Mouse (Mus musculus): ENCODE measurements around the gene Zfp651. TPM values are rescaled to one million over a fixed set of nuclear protein-coding genes. Genes with fewer than 3 reads are reported as not detected.

The Zfp651 gene
- polyA plus RNA-seq, 1 experiment, result 0.38 TPM

DNA sequence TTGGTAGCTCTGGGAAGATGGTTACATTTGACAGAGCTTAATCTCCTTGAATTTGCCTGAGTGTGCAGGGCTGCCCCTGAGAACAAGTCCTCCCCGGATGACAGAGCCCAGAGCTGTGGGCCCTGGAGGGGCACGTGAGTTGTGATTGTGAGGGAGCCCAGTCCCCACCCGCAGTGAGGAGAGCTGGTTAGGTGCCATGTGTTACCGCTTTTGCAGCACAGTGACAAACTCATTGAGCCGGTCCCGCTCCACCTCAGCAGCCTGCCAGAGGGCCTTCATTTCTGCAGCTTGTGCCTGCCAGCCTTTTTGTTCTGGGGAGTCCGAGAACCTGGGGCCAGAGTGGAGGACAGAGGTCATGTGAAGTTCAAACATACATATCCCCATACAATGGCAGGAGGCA is 48.8 kb downstream of the Zfp651 start:
- Histone ChIP-seq H3K4me3 (ENCODE audit: insufficient read depth, low read length) (no peak overlapping the region), H3K27ac (ENCODE audit: insufficient read depth, low read depth, low read length) (no peak overlapping the region)
- TF ChIP-seq CTCF (IDR thresholded peaks at IDR 0.05; ENCODE audit: low read depth, low read length), result no peak
- no peak for TF ChIP-seq POLR2A (IDR thresholded peaks at IDR 0.05; ENCODE audit: borderline replicate concordance, low read depth, low read length)

DNA sequence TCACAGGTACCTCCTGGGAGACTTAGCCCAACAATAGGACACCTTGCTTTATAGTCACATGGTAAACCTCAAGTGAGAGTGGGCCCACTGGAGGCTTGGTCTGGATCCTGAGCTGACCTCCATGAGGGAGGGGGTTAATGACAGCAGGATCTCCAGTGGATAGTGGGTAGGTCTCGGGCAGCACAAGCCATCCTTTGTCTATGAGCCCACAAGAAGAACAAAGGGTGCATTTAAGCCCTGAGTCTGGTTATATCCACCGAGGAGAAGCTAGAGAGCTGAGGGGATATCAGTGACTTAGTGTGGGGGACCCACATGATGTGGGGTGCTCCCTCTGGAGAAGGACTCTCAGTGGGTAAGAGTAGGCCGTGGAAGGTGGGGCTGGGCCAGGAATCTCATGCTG is 49.4 kb downstream of the Zfp651 start:
- Histone ChIP-seq H3K27ac (ENCODE audit: insufficient read depth, low read depth, low read length) (no peak overlapping the region), H3K4me1 (ENCODE audit: control insufficient read depth, insufficient read depth, low read length) (no peaks in the 10 kb centered on the region), H3K4me3 (ENCODE audit: insufficient read depth, low read length) (no peak overlapping the region)
- TF ChIP-seq POLR2A (IDR thresholded peaks at IDR 0.05; ENCODE audit: borderline replicate concordance, low read depth, low read length) (no peak), CTCF (IDR thresholded peaks at IDR 0.05; ENCODE audit: low read depth, low read length) (no peak)

More for the DNA sequence above, 48.8 kb downstream of the Zfp651 start:
- H3K4me1 ChIP-seq (ENCODE audit: control insufficient read depth, insufficient read depth, low read length), result no peaks in the 10 kb centered on the region

DNA sequence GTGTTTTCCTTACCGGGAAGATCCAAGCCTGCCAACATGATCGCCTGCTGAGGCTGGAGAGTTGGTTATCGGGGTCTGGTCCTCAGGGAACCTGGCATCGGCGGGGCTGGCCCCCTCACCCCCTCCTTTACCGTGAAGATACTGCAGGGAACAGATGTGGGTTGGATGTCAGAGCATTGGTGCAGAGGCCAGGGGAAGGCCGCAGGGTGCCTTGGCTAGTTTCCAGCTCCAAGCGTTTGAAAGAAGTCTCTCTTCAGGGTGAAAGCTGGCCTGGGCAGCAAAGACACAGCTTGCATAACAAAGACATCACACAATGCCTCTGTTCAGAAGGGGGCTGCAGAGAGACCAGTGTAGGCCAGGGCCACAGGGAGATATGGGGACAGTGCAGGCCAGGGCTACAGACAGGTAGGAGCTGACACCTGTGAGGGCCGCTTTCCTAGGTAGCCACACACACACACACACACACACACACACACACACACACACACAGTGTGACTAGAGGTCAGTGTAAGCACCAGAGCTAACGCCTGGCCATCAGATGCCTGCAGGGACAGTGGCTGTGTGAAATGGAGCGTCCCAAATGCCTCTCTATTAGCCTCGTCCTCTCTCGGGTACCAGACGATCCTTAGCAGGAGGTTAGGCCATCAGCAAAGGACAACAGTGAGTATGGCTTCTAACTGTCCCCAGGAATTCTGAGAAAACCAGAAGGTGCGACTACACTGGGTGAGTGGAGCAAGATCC is 51.1 kb downstream of the Zfp651 start:
- Histone ChIP-seq H3K4me3 (ENCODE audit: insufficient read depth, low read length) (no peak overlapping the region), H3K27ac (ENCODE audit: insufficient read depth, low read depth, low read length) (no peak overlapping the region), H3K4me1 (ENCODE audit: control insufficient read depth, insufficient read depth, low read length) (no peaks in the 10 kb centered on the region)
- TF ChIP-seq POLR2A (IDR thresholded peaks at IDR 0.05; ENCODE audit: borderline replicate concordance, low read depth, low read length), result no peak
- TF ChIP-seq CTCF (IDR thresholded peaks at IDR 0.05; ENCODE audit: low read depth, low read length), result no peak

DNA sequence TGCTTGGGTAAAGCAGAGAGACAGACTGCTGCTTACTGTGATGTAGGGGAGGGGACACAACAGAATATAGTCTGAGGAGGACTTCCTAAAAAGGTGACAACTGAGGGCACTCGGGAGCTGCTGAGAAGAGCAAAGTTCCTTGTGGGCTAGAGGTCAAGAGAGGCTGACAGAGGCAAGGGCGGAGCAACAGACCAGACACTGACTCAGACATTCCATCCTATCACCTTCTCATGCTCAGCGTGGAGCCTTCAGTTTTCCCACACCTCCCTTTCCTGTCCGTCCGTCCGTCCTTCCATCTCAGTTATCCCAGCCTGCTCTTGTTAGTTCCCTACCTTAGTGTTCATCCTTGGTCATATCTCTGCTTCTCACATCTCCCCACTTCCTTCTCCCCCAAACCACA is 56.1 kb downstream of the Zfp651 start:
- H3K4me1 ChIP-seq (ENCODE audit: control insufficient read depth, insufficient read depth, low read length), result no peaks in the 10 kb centered on the region
- no peak overlapping the region for H3K27ac ChIP-seq (ENCODE audit: insufficient read depth, low read depth, low read length)
- TF ChIP-seq POLR2A (IDR thresholded peaks at IDR 0.05; ENCODE audit: borderline replicate concordance, low read depth, low read length), result no peak
- TF ChIP-seq CTCF (IDR thresholded peaks at IDR 0.05; ENCODE audit: low read depth, low read length), result no peak
- no peak overlapping the region for H3K4me3 ChIP-seq (ENCODE audit: insufficient read depth, low read length)

DNA sequence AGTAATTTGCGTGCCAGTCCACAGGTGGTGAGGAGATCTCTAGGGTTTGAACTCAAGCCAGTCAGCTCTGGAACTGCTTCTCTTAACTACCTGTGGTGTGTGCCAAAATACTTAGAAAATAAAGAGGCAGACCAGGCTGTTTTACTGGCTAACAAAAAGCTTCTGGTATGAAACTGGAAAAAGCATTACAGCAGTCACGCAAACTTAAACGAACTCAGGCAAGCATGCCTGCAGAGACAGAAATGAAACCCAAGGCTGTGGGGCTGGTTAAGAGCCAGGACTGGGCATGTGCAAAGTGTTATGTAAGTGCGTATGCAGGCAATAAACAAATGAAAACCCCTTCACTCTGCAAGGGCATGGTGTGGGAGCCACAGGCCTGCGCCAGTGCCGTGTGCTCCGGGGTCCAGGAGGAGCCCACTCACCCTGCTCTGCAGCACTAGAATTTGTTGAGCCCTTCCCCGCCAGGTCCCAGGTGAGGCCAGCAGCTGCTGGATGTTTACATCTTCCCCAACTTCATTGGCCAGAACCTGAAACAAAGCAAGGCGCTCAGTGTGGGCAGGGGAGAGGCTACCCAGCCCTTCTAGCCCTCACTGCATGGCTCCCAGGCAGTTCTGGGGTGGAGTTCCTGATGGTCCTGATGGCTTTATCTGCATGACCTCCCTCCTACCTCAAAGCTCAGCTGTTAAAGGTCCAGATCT is 60.1 kb downstream of the Zfp651 start:
- Histone ChIP-seq H3K4me1 (ENCODE audit: control insufficient read depth, insufficient read depth, low read length) (no peaks in the 10 kb centered on the region), H3K4me3 (ENCODE audit: insufficient read depth, low read length) (no peak overlapping the region), H3K27ac (ENCODE audit: insufficient read depth, low read depth, low read length) (no peak overlapping the region)
- TF ChIP-seq CTCF (IDR thresholded peaks at IDR 0.05; ENCODE audit: low read depth, low read length), result no peak
- TF ChIP-seq POLR2A (IDR thresholded peaks at IDR 0.05; ENCODE audit: borderline replicate concordance, low read depth, low read length), result no peak

DNA sequence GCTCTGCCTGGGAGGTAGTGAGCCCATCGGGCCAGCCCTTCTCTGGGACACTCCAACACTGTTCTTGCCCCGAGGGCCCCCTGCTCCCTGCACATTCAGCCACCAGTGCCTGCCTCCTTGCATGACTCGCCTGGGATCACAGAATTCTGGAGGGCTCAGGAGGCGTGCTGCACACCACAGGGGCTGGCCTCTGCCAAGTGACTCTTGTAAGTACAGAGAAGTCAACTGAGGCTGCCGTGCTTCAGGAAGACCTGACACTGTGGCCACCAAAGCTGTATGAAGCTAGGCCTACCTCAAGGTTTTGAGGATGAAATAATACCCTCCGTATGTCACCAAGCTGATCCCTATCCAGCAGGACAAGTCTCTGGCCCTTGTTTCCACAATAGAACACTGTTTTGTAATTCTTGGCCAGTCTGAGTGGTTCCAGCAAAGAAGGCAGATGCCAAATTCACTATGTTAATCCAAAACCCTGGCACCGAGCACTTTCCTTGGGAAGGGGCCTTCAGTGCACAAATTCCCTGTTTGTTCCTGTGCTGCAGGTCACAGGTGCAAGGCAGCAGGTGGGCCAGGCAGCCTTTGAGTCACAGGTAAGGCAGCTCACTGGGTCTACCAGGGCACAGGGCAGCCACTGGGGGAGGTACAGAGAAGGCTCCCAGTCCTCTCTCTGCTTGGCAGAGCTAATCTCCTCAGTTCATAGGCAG is 60.8 kb downstream of the Zfp651 start:
- Histone ChIP-seq H3K27ac (ENCODE audit: insufficient read depth, low read depth, low read length) (no peak overlapping the region), H3K4me3 (ENCODE audit: insufficient read depth, low read length) (no peak overlapping the region), H3K4me1 (ENCODE audit: control insufficient read depth, insufficient read depth, low read length) (no peaks in the 10 kb centered on the region)
- TF ChIP-seq CTCF (IDR thresholded peaks at IDR 0.05; ENCODE audit: low read depth, low read length), result no peak
- TF ChIP-seq POLR2A (IDR thresholded peaks at IDR 0.05; ENCODE audit: borderline replicate concordance, low read depth, low read length), result no peak

DNA sequence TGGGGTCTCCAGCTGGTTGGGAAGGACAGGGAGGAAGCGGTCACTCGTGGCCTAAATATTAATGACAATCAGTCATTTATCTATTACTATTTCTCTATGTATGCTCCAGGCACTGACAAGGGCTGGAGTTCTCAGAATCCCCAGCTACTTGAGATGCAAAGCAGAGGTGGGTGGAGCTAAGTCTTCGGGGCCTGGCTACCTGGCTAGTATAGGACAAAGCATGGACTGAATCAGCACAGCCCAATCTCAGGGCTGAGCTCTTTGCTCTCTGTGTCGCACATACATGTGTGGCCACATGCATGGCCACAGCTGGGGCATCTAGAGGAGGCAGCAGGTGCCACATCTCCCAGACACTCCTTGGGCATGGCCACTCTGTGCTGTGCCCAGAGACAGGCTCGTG is 61.6 kb downstream of the Zfp651 start:
- Histone ChIP-seq H3K27ac (ENCODE audit: insufficient read depth, low read depth, low read length) (no peak overlapping the region), H3K4me3 (ENCODE audit: insufficient read depth, low read length) (no peak overlapping the region), H3K4me1 (ENCODE audit: control insufficient read depth, insufficient read depth, low read length) (no peaks in the 10 kb centered on the region)
- TF ChIP-seq POLR2A (IDR thresholded peaks at IDR 0.05; ENCODE audit: borderline replicate concordance, low read depth, low read length) (no peak), CTCF (IDR thresholded peaks at IDR 0.05; ENCODE audit: low read depth, low read length) (no peak)

Other genes starting within 250 kb of the Zfp651 start
- 11.5 and 11.8 TPM in 2 replicates for gene Lyzl4, start 117.2 kb upstream of the Zfp651 start, polyA plus RNA-seq (2012; ENCODE audit: insufficient read depth, insufficient read length, missing spikeins)
- gene Vipr1, start 116.6 kb upstream of the Zfp651 start, polyA plus RNA-seq (2012; ENCODE audit: insufficient read depth, insufficient read length, missing spikeins), result 4.1 and 4.8 TPM in 2 replicates
- gene Sec22c, start 53.8 kb upstream of the Zfp651 start, polyA plus RNA-seq (2012; ENCODE audit: insufficient read depth, insufficient read length, missing spikeins), result 9.3 and 14.2 TPM in 2 replicates
- 27.5 and 34.0 TPM in 2 replicates for gene Ss18l2, start 49.0 kb upstream of the Zfp651 start, polyA plus RNA-seq (2012; ENCODE audit: insufficient read depth, insufficient read length, missing spikeins)
- gene Nktr, start 40.2 kb upstream of the Zfp651 start, polyA plus RNA-seq (2012; ENCODE audit: insufficient read depth, insufficient read length, missing spikeins), result 109 and 111 TPM in 2 replicates
- not detected in 2 replicates for gene Klhl40, start 18.3 kb downstream of the Zfp651 start, polyA plus RNA-seq (2012; ENCODE audit: insufficient read depth, insufficient read length, missing spikeins)
- gene Hhatl, start 33.2 kb downstream of the Zfp651 start, polyA plus RNA-seq (2012; ENCODE audit: insufficient read depth, insufficient read length, missing spikeins), result not detected in 2 replicates
- gene Ccdc13, start 80.1 kb downstream of the Zfp651 start, polyA plus RNA-seq (2012; ENCODE audit: insufficient read depth, insufficient read length, missing spikeins), result not detected in 2 replicates
- 45.9 and 52.3 TPM in 2 replicates for gene Higd1a, start 99.0 kb downstream of the Zfp651 start, polyA plus RNA-seq (2012; ENCODE audit: insufficient read depth, insufficient read length, missing spikeins)
- not detected in 2 replicates for gene Ackr2, start 139.0 kb downstream of the Zfp651 start, polyA plus RNA-seq (2012; ENCODE audit: insufficient read depth, insufficient read length, missing spikeins)
- gene Cyp8b1, start 157.0 kb downstream of the Zfp651 start, polyA plus RNA-seq (2012; ENCODE audit: insufficient read depth, insufficient read length, missing spikeins), result not detected in 2 replicates
- not detected in 2 replicates for gene Fam198a, start 191.7 kb downstream of the Zfp651 start, polyA plus RNA-seq (2012; ENCODE audit: insufficient read depth, insufficient read length, missing spikeins)
- 1.8 and 2.5 TPM in 2 replicates for gene Pomgnt2, start 237.8 kb downstream of the Zfp651 start, polyA plus RNA-seq (2012; ENCODE audit: insufficient read depth, insufficient read length, missing spikeins)

Data from bone marrow macrophage, adult 2 months (primary cell).